Mouse (Mus musculus) hematopoietic multipotent progenitor cell, adult 10-12 weeks (in vitro differentiated cells): Measurements from ENCODE around the gene Olfr177. TPM values are rescaled to one million over a fixed set of nuclear protein-coding genes. Genes with fewer than 3 reads are reported as not detected.

Source experiments
- polyA plus RNA-seq: library from polyadenylated mRNA; stranded (reverse); fragments of >175 nt; gene quantifications from 2 replicates; pipeline ENCODE4 v1.2.3, GENCODE M21; 2012; ENCODE audit warnings: low replicate concordance

Olfr177 gene
- not detected in 2 replicates for polyA plus RNA-seq

GRCm38 (mm10) chr16:58874668-58875067 lies at the start of gene Olfr177:
Gene Olfr177 (minus strand): TSS chr16:58874768.

GRCm38 (mm10) chr16:58891963-58892362 lies 17.4 kb upstream of the Olfr177 start, which contains the start of gene Olfr178:
Gene Olfr178 (minus strand): TSS chr16:58892063.

GRCm38 (mm10) chr16:58826732-58827319 lies 47.7 kb downstream of the Olfr177 start, which contains the start of gene Olfr175-ps1:
Gene Olfr175-ps1 (minus strand): TSS chr16:58826782.

Other genes with a start within 250 kb of the Olfr177 start
- not detected in 2 replicates for gene E330017A01Rik, start 236.0 kb downstream of the Olfr177 start, polyA plus RNA-seq
- gene Cpox, start 204.5 kb downstream of the Olfr177 start, polyA plus RNA-seq, result 7.4 and 15.5 TPM in 2 replicates
- 0.18 and 0.24 TPM in 2 replicates for gene Gpr15, start 155.7 kb downstream of the Olfr177 start, polyA plus RNA-seq
- gene Cldnd1, start 146.9 kb downstream of the Olfr177 start, polyA plus RNA-seq, result 2.6 and 3.2 TPM in 2 replicates
- not detected in 2 replicates for gene Olfr172, start 111.6 kb downstream of the Olfr177 start, polyA plus RNA-seq
- not detected in 2 replicates for gene Olfr173, start 74.5 kb downstream of the Olfr177 start, polyA plus RNA-seq
- not detected in 2 replicates for gene Olfr175-ps1, start 48.0 kb downstream of the Olfr177 start, polyA plus RNA-seq
- not detected in 2 replicates for gene Olfr178, start 17.3 kb upstream of the Olfr177 start, polyA plus RNA-seq
- gene Olfr181, start 54.0 kb upstream of the Olfr177 start, polyA plus RNA-seq, result not detected in 2 replicates
- not detected in 2 replicates for gene Olfr180, start 54.6 kb upstream of the Olfr177 start, polyA plus RNA-seq
- gene Olfr183, start 120.6 kb upstream of the Olfr177 start, polyA plus RNA-seq, result not detected in 2 replicates
- gene Olfr186, start 155.5 kb upstream of the Olfr177 start, polyA plus RNA-seq, result not detected in 2 replicates
- gene Olfr187, start 165.0 kb upstream of the Olfr177 start, polyA plus RNA-seq, result not detected in 2 replicates
- gene Olfr190, start 203.2 kb upstream of the Olfr177 start, polyA plus RNA-seq, result not detected in 2 replicates
- gene Olfr191, start 215.1 kb upstream of the Olfr177 start, polyA plus RNA-seq, result not detected in 2 replicates
- gene Olfr193, start 237.1 kb upstream of the Olfr177 start, polyA plus RNA-seq, result not detected in 2 replicates
- not detected in 2 replicates for gene Olfr194, start 246.3 kb upstream of the Olfr177 start, polyA plus RNA-seq